Mouse (Mus musculus) C2C12 (cell line): ENCODE data around the gene Plekha5. TPM values are rescaled to one million over a fixed set of nuclear protein-coding genes. Genes with fewer than 3 reads are reported as not detected.
A peak's percentile ranks its signal among the peaks of the same experiment; 100 is the strongest.

Source experiments
- H3K27me3 ChIP-seq: one replicate; pipeline ENCODE4 v1.6.1; 2011; ENCODE audit not compliant: control insufficient read depth, insufficient read depth, insufficient read length
- H3K36me3 ChIP-seq: one replicate; pipeline ENCODE4 v1.6.1; 2011; ENCODE audit not compliant: control insufficient read depth, insufficient read depth
- H3K4me3 ChIP-seq: one replicate; pipeline ENCODE4 v1.5.1; 2011; ENCODE audit warnings: mild to moderate bottlenecking, control low read depth; ENCODE audit not compliant: poor library complexity, insufficient read depth, severe bottlenecking
- H3K79me2 ChIP-seq: one replicate; pipeline ENCODE4 v1.6.1; 2011; ENCODE audit not compliant: control insufficient read depth, insufficient read depth
- H3K79me3 ChIP-seq: one replicate; pipeline ENCODE4 v1.6.1; 2011; ENCODE audit warnings: low read depth, control low read depth
- H3ac ChIP-seq: one replicate; pipeline ENCODE3; 2011; ENCODE audit warnings: low read depth; ENCODE audit not compliant: control insufficient read depth, insufficient read length
- CEBPB ChIP-seq: IDR thresholded peaks from one replicate; pipeline ENCODE4 v1.6.1; 2011; ENCODE audit warnings: low read depth, mild to moderate bottlenecking, control low read depth, moderate library complexity
- CTCF ChIP-seq: IDR thresholded peaks from one replicate; pipeline ENCODE4 v1.5.1; 2011; ENCODE audit not compliant: control insufficient read depth, insufficient read depth, insufficient read length
- FOSL1 ChIP-seq: IDR thresholded peaks from one replicate; pipeline ENCODE4 v1.8.0; 2011; ENCODE audit warnings: mild to moderate bottlenecking, low read length; ENCODE audit not compliant: poor library complexity, insufficient read depth, severe bottlenecking
- MAX ChIP-seq: IDR thresholded peaks from one replicate; pipeline ENCODE4 v1.6.1; 2011; ENCODE audit warnings: mild to moderate bottlenecking, control low read depth
- MYOD1 ChIP-seq: IDR thresholded peaks from one replicate; pipeline ENCODE4 v1.6.1; 2011; ENCODE audit warnings: low read depth; ENCODE audit not compliant: control insufficient read depth, insufficient read length
- MYOG ChIP-seq: IDR thresholded peaks from one replicate; pipeline ENCODE4 v1.6.1; 2011; ENCODE audit not compliant: control insufficient read depth, insufficient read length; ENCODE audit errors: extremely low read depth
- USF1 ChIP-seq: IDR thresholded peaks from one replicate; pipeline ENCODE4 v1.6.1; 2011; ENCODE audit warnings: low read depth, mild to moderate bottlenecking, control low read depth, moderate library complexity
- polyA plus RNA-seq: library from polyadenylated mRNA; unstranded; fragments of >200 nt; fragmentation: generic; extraction: Trizol; gene quantifications from one replicate; pipeline ENCODE4 v1.2.1, GENCODE M21; 2012; ENCODE audit warnings: missing spikeins

Gene Plekha5
- polyA plus RNA-seq, 1 experiment: 13.1 TPM

- Histone ChIP-seq H3ac (no peak overlapping the region), H3K79me3 (no peaks in the 10 kb centered on the region), H3K4me3 (no peak overlapping the region), H3K79me2 (no peaks in the 10 kb centered on the region), H3K36me3 (no peaks in the 10 kb centered on the region), H3K27me3 (no peaks in the 10 kb centered on the region)
- TF ChIP-seq MYOG (no peak), FOSL1 (no peak), USF1 (no peak), MAX (no peak), CEBPB (no peak), CTCF (no peak), MYOD1 (no peak)
Measured at GRCm38 (mm10) chr6:140611893-140612473, 188.1 kb downstream of the Plekha5 start.

- TF ChIP-seq FOSL1 (no peak), MAX (no peak), CEBPB (no peak), MYOD1 (no peak), MYOG (no peak), USF1 (no peak), CTCF (no peak)
- H3K79me3 ChIP-seq: no peaks in the 10 kb centered on the region
- no peaks in the 10 kb centered on the region for H3K36me3 ChIP-seq
- no peak overlapping the region for H3ac ChIP-seq
- no peaks in the 10 kb centered on the region for H3K27me3 ChIP-seq
- H3K4me3 ChIP-seq: no peak overlapping the region
- no peaks in the 10 kb centered on the region for H3K79me2 ChIP-seq
Measured at GRCm38 (mm10) chr6:140613822-140614221, 190.0 kb downstream of the Plekha5 start.

GRCm38 (mm10) chr6:140614711-140615110 is 190.9 kb downstream of the Plekha5 start:
- Histone ChIP-seq H3K27me3 (no peaks in the 10 kb centered on the region), H3K36me3 (no peaks in the 10 kb centered on the region), H3K79me2 (no peaks in the 10 kb centered on the region), H3K79me3 (no peaks in the 10 kb centered on the region), H3ac (no peak overlapping the region), H3K4me3 (no peak overlapping the region)
- no peak for TF ChIP-seq USF1
- no peak for TF ChIP-seq MYOD1

- Histone ChIP-seq H3K36me3 (no peaks in the 10 kb centered on the region), H3K4me3 (no peak overlapping the region), H3ac (peak overlapping the region; percentile 9), H3K79me2 (peaks cover 21% of the 10 kb centered on the region), H3K79me3 (peaks cover 15% of the 10 kb centered on the region), H3K27me3 (no peaks in the 10 kb centered on the region)
- TF ChIP-seq FOSL1: no peak
- no peak for TF ChIP-seq CEBPB
- peak; percentile 62 for TF ChIP-seq MYOD1
- TF ChIP-seq USF1: no peak
- peak; percentile 88 for TF ChIP-seq MAX
- TF ChIP-seq MYOG: no peak
Measured at GRCm38 (mm10) chr6:140620531-140621349, 196.9 kb downstream of the Plekha5 start.

GRCm38 (mm10) chr6:140621622-140622021 is 197.8 kb downstream of the Plekha5 start:
- no peaks in the 10 kb centered on the region for H3K27me3 ChIP-seq
- no peaks in the 10 kb centered on the region for H3K36me3 ChIP-seq
- peaks cover 24% of the 10 kb centered on the region for H3K79me3 ChIP-seq
- H3K4me3 ChIP-seq: no peak overlapping the region
- H3ac ChIP-seq: no peak overlapping the region
- H3K79me2 ChIP-seq: peaks cover 30% of the 10 kb centered on the region
- TF ChIP-seq MYOG (no peak), MYOD1 (peak; percentile 77), FOSL1 (peak; percentile 7)
